Mouse (Mus musculus) CD4-positive, CD25-positive, alpha-beta regulatory T cell, adult 4 months (primary cell): Measurements from ENCODE around the gene Zdhhc1. TPM values are rescaled to one million over a fixed set of nuclear protein-coding genes. Genes with fewer than 3 reads are reported as not detected.

Experiments
- polyA plus RNA-seq, 2 experiments: library from polyadenylated mRNA; unstranded; fragments of 100-300 nt; shearing (Covaris generic); gene quantifications; one replicate each; pipeline ENCODE4 v1.2.1; 2017

Zdhhc1 gene
- polyA plus RNA-seq, 2 experiments from 2014 or later, result 0.97 to 1.5 TPM

Other genes starting within 250 kb of the Zdhhc1 start
- gene B3gnt9, start 241.7 kb downstream of the Zdhhc1 start, polyA plus RNA-seq, result under 1 TPM; 0.33 to 0.47 TPM
- 10 to 100 TPM; 58.1 to 76.0 TPM for gene Tradd, start 232.3 kb downstream of the Zdhhc1 start, polyA plus RNA-seq
- 10 to 100 TPM; 16.5 to 27.6 TPM for gene Fbxl8, start 232.3 kb downstream of the Zdhhc1 start, polyA plus RNA-seq
- under 1 TPM; 0.26 to 0.39 TPM for gene Hsf4, start 227.1 kb downstream of the Zdhhc1 start, polyA plus RNA-seq
- gene Nol3, start 220.8 kb downstream of the Zdhhc1 start, polyA plus RNA-seq, result under 1 TPM in 1 of 2 experiments, not detected in 1; 0.15 TPM
- gene 4931428F04Rik, start 207.0 kb downstream of the Zdhhc1 start, polyA plus RNA-seq, result 1 to 10 TPM in 1 of 2 experiments, under 1 TPM in 1; 0.90 to 2.6 TPM
- gene Exoc3l, start 200.8 kb downstream of the Zdhhc1 start, polyA plus RNA-seq, result 1 to 10 TPM in 1 of 2 experiments, not detected in 1; 1.1 TPM
- gene E2f4, start 199.2 kb downstream of the Zdhhc1 start, polyA plus RNA-seq, result 10 to 100 TPM; 44.5 to 56.2 TPM
- 10 to 100 TPM in 1 of 2 experiments, 1 to 10 TPM in 1; 7.4 to 13.5 TPM for gene Elmo3, start 191.3 kb downstream of the Zdhhc1 start, polyA plus RNA-seq
- gene Lrrc29, start 170.6 kb downstream of the Zdhhc1 start, polyA plus RNA-seq, result 1 to 10 TPM; 1.7 to 6.2 TPM
- gene Tmem208, start 170.5 kb downstream of the Zdhhc1 start, polyA plus RNA-seq, result 100 to 1,000 TPM; 149 to 160 TPM
- 1 to 10 TPM; 2.3 to 5.3 TPM for gene Fhod1, start 148.9 kb downstream of the Zdhhc1 start, polyA plus RNA-seq
- under 1 TPM in 1 of 2 experiments, not detected in 1; 0.16 TPM for gene Slc9a5, start 148.1 kb downstream of the Zdhhc1 start, polyA plus RNA-seq
- not detected for gene Plekhg4, start 123.6 kb downstream of the Zdhhc1 start, polyA plus RNA-seq
- gene Kctd19, start 83.4 kb downstream of the Zdhhc1 start, polyA plus RNA-seq, result not detected
- not detected for gene Lrrc36, start 83.3 kb downstream of the Zdhhc1 start, polyA plus RNA-seq
- gene Tppp3, start 25.4 kb downstream of the Zdhhc1 start, polyA plus RNA-seq, result 1 to 10 TPM; 1.2 to 1.4 TPM
- not detected for gene Hsd11b2, start 21.9 kb upstream of the Zdhhc1 start, polyA plus RNA-seq
- 10 to 100 TPM; 33.7 to 36.8 TPM for gene Atp6v0d1, start 69.1 kb upstream of the Zdhhc1 start, polyA plus RNA-seq
- gene Ripor1, start 108.4 kb upstream of the Zdhhc1 start, polyA plus RNA-seq, result 10 to 100 TPM in 1 of 2 experiments, 1 to 10 TPM in 1; 7.8 to 12.6 TPM
- gene Ctcf, start 139.7 kb upstream of the Zdhhc1 start, polyA plus RNA-seq, result 10 to 100 TPM; 53.5 to 69.1 TPM
- gene Agrp, start 140.5 kb upstream of the Zdhhc1 start, polyA plus RNA-seq, result 1 to 10 TPM in 1 of 2 experiments, under 1 TPM in 1; 0.99 to 2.3 TPM
- 1 to 10 TPM; 5.0 to 8.1 TPM for gene Carmil2, start 189.4 kb upstream of the Zdhhc1 start, polyA plus RNA-seq
- gene Acd, start 204.2 kb upstream of the Zdhhc1 start, polyA plus RNA-seq, result 100 to 1,000 TPM in 1 of 2 experiments, 10 to 100 TPM in 1; 70.0 to 102 TPM
- 10 to 100 TPM; 10.1 to 13.9 TPM for gene Pard6a, start 204.2 kb upstream of the Zdhhc1 start, polyA plus RNA-seq
- not detected for gene 4933405L10Rik, start 210.8 kb upstream of the Zdhhc1 start, polyA plus RNA-seq
- gene Enkd1, start 211.3 kb upstream of the Zdhhc1 start, polyA plus RNA-seq, result 1 to 10 TPM; 2.7 to 2.8 TPM